Mouse (Mus musculus) spleen, adult 12 weeks (tissue): ENCODE measurements around the gene Prkcd.

Source experiments
- DNase-seq: peaks from one replicate; pipeline ENCODE4 v3.0.0; 2022; ENCODE audit warnings: low spot score

Prkcd gene

GRCm38 (mm10) chr14:30573235-30573634 is 52.8 kb downstream of the Prkcd start:
- no peak for DNase-seq

DNA sequence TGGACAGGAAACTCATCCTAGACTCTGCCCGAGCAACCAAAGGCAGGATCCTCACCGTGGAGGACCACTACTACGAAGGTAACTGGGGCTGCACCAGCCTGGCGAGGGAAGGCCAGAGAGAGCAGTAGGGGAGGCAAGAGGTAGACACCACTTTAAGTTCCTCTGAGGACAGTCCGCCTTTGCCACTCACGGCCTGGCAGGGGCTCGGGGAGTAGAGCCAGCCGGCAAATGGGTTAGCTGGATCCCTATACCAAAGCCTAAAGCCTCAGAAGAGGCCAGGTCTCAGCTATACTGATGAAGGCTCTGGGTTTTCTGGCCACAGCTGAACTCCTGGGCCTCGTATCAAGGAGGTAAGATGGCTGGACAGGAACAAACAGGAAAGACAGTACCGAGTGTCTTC is 53.8 kb downstream of the Prkcd start:
- DNase-seq = no peak

DNA sequence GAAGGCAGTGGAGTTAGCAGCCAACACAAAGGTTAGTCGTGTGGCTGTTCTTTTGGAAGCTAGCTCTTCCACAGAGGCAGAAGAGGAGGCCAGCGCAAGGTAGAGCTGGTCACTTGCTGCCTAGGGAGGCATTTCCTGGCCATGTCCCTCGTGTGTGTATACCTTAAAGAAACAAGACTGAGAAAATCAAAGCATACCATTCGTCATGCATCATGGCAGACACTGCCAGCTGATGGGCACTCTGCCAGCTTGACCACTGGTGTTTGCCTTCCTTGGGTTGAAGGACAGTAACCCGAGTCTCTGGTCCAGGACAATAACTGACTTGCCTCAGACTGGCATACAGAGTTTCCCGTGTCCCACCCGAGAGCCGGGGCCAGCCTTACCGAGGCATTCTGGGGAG is 55.7 kb downstream of the Prkcd start:
- DNase-seq = no peak

DNA sequence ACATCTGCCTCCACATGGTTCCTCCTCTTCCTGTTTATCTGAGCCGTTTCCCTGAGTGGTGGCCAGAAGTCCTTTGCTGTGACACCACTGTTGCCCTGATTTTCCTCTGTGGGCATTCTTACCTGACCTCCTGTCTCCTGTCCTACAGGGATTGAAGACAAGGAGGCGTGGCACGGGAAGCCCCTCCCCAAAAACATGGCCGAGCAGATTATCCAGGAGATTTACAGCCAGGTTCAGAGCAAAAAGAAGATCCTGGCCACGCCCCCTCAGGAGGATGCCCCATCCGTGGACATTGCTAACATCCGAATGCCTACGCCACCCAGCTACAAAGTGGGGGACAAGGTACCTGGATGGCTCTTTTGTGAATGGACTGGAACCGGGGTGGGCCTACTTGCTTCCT is 58.0 kb downstream of the Prkcd start:
- DNase-seq = no peak

- no peak for DNase-seq
These were observed 59.7 kb downstream of the Prkcd start for GRCm38 (mm10) chr14:30566317-30566716.

GRCm38 (mm10) chr14:30564451-30564850 is 61.6 kb downstream of the Prkcd start:
- peak; percentile 62 for DNase-seq

DNA sequence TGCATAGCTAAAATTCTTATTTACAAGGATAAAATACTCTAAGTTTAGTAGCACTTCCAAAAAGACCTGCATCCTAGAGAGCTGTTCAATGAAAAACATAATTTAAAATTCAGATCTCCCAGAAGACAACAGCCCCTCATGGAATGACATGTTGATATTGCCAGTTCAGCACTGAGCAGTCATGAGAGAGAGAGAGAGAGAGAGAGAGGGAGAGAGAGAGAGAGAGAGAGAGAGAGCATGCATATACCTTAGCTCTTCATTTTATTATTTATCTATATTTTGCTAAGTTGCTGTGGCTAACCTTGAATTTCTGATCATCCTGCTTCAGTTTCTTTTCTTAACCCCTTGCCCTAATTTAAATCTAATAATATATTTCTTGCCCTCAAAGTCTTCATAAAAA is 63.7 kb downstream of the Prkcd start:
- no peak for DNase-seq

DNA sequence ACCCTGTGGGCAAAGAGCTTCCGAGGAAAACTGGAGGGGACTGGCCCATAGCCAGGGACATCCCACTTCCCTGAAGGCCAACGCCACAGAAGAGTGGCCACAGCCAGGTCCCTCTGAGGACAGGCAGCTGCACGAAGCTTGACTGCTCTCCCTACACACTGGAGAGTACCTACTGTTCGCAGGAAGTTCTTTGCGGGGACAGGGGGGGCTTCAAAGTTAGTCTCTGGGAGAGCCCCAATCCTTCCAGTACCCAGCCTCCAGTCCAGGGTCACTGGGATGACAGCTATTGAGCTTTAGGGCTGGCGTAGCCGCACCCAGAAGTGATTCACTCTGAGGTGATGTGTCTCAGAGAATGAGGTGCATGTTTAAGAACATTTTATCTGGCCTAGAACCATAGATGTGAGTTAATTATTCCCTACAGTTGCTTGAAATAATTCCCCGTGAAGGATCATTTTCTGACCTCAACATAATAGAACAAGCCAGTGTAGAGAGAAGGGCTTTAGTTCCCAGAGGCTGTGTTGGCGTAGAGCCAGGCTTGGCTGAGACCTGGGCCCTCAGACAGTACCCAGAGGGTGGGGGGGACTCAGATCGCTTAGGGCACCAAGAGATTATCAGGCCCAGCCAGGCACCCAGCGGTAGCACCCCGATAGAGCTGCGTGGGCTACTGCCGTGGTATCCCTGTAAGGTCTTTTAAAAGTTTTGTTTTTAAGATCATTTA is 64.4 kb downstream of the Prkcd start:
- peak; percentile 65 for DNase-seq

DNA sequence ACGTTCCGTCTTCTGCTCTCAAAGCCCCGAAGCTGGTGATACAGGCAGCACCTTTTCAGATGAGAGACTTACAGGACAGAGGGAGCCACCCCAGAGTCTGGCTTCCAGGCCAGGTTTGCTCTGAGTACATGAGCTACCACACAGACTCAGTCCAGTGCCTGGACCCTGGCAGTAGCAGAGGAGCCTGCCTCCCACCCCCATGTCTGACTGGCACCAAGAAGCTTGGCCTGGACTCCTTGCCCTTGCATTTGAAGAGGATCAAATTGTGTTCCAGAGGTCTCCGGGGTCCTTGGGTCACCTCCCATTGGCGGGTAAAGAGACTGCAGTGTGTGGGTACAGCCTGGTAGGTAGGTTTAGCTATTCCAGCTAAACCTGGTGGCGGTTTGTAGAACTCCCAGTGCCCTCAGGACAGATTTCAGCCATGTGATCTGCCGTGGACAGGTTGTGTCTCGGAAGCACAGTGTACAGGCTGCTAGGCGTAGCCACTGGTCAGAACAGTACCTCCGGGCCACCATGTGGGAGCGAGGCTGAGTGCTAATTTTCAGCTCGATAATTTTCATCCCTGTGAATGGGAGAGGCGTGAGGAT is 65.1 kb downstream of the Prkcd start:
- DNase-seq = no peak

DNA sequence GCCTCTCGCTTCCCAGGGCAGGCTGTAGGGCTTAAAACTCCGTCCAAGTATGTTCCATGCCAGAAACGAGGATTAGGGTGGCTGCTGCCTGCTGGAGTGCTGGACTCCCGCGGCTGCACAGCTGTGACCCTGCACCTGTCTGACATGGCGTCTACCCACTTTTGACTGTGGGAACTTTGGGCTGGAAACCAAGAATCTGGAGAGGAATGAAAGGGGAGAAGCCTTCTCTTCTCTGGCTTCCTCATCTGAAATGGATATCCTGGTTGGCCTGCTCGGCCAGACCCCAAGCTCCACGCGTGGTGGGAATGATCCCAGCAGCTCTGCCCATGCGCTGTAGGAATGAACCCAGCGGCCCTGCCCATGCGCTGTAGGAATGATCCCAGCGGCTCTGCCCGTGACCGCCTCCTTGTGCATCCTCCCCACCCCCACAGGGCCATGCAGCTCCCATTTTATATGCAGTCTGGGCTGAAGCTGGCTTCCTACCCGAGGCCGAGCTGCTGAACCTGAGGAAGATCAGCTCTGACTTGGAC is 66.6 kb downstream of the Prkcd start:
- DNase-seq = no peak

DNA sequence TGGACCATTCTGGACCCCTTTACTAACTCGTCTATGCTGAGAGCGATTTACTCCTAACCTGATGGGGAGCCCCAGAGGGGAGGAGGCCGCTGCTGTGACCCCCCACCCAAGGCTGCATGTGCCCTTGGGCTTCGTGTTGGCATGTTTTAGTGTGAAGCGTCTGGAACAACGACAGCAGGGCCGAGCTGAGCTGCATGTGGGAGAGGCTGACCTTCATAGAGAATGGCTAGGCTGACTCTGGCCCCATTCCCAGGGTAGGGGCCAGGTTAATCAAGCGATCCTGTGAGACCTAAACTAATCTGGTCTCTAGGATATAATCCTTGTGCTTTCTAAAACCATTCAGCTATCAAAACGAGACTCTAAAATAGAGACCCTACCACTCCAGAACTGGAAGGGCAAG is 68.3 kb downstream of the Prkcd start:
- DNase-seq = no peak

GRCm38 (mm10) chr14:30556651-30557050 is 69.4 kb downstream of the Prkcd start:
- no peak for DNase-seq

DNA sequence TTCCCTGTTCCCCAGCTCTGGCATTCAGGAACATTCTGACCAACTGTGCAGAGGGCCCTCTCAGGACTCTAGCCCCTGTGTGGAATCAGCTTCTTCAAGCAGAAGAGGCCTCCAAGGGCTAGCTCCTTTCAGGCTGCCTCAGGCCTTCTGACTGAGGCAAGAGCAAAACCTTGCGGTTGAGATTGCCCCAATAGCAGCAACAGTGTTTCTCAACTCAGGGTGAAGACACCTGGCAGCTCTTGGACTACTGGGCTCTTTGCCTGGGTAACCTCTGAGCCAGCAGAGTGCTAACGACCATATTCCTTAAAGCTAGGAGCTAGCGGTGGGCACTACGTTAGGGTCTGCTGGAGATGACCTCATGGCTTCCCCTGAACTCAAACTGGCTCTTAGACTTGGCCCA is 72.8 kb downstream of the Prkcd start:
- DNase-seq = no peak

- DNase-seq = no peak
These were observed 74.0 kb downstream of the Prkcd start for GRCm38 (mm10) chr14:30551981-30552380.

DNA sequence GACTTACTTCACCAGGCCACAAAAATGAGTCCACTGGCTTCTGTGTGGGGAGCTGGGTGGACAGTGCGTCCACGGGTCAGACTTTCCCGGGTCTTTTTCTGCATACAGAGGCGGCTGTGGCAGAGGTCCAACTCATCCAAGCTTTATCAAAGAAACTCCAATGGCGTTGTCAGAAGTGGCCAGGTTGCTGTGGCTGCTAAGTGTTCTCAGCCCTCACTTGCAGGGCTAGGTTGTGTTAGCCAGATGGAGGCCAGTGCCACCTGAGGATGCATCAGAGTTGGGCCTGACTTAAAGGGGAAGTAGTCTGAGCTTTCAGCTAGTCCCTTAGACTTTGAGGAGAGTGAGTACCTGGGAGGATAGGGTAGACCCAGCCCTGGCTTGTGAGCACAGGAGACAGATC is 74.5 kb downstream of the Prkcd start:
- DNase-seq = no peak

DNA sequence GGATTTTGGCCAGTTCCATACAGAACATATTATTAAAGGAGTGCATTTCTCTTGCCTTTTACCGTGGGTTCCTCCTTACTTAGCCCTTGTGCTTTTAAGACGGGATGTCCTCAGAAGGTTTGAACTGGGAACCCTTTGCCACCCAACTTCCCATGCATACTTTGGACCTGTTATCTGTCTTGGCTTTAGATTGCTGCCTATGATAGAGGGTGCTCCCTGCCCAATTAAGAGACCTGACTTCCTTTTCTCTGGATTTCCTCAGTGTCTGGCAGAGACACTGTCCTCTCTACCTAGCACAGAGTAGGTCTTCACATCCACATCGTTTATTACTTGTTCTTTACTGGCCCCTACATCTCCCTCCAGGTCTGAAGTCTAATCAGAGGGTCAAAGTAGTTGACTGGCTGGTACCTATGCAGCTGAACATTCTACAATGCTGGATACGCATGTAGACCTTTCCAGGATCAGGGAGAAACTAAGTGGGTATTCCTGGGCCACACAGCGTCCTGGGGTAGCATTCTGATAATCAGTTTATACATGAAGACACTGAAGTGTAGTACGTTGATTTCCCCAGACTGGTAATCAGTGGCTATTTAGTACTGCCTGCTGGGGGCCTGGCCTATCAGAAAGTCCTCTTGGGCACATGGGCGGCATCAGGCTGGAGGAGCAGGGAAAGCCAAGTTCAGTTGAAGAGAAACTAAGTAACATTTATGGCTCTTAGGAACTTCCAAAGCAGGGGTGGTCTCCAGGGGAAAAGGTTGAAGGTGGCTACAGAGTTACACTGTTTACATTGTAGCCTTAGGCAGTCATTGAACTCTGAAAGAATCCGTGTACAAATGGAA is 75.6 kb downstream of the Prkcd start:
- no peak for DNase-seq

DNA sequence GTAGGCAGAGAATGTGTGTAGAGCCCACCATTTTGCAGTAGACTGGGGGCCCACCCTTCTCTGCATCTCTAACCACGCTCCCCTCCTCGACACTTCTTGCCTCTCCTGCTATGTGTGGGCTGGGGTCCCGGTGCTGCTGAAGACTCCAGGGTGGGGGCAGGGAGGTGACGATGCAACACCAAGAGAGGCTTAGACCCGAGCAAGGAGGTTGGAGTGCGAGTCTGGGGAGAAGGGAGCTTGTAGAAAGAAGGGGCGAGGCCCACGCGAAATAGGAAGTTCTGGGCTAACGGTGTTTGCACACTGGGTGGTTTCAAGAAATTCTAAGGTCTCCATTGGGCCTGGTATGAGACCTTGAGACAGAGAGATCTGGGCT is 76.2 kb downstream of the Prkcd start:
- no peak for DNase-seq

DNA sequence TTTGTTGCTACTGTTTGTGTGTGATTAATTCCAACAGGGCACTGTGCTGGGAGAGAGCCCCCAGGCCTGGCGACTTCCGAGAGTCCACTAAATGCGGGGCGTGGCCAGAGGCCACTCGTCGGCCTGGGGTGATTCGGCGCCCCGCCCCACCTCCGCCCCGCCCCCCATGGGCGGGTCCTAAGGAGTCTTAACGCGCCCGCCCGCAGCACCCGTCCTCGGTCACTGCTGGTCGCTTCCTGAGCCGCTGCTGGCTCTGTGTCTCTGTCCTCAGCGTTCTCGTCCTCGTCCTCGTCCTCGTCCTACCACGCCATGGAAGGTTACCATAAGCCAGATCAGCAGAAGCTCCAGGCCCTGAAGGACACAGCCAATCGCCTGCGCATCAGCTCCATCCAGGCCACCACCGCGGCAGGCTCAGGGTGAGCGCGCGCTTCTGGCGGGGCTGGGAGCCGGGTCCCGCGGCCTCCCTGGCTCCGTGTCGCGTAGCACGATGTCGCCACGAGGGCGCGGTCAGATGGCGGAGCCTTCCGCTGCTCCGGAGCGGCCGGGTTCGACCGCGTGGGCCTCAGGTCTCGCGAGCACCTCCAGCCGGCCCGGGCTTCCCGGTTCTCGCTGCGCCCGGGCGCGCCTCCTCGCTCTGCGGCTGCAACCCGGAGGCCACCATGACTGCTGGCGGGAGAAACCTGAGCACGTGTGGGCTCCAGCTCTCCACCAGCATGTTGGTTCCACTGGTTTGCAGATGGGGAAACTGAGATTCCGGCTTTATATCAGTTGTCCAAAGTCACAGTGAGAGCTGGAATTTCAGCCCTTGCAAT is 76.8 kb downstream of the Prkcd start:
- DNase-seq = peak; percentile 96

- no peak for DNase-seq
These were observed 77.8 kb downstream of the Prkcd start, which contains the start of gene Tkt for GRCm38 (mm10) chr14:30548131-30548720. Gene Tkt, plus strand, starts transcription at chr14:30548359.
